Mouse (Mus musculus) small intestine, adult 10 weeks (tissue): ENCODE measurements around the gene Ficd. TPM values are rescaled to one million over a fixed set of nuclear protein-coding genes. Genes with fewer than 3 reads are reported as not detected.

Source experiments
- polyA plus RNA-seq: library from polyadenylated mRNA; stranded (reverse); fragments of 350-450 nt; fragmentation: Illumina TruSeq; extraction: RNeasy Lipid Tissue Mini Kit (QIAGEN cat#74804); gene quantifications from one replicate; pipeline ENCODE4 v1.2.3, GENCODE M21; 2014; ENCODE audit warnings: low replicate concordance

Ficd gene
- polyA plus RNA-seq: 1.6 TPM

GRCm38 (mm10) chr5:113735345-113736112 is at the start of gene Ficd:
TSS of gene Ficd (plus strand) at chr5:113735803.

GRCm38 (mm10) chr5:113724446-113724845 is 11.2 kb upstream of the Ficd start, which contains the start of gene 1700069L16Rik:
TSS of gene 1700069L16Rik (minus strand) at chr5:113724772.

GRCm38 (mm10) chr5:113772450-113772895 is 36.9 kb downstream of the Ficd start, which contains the start of the genes Sart3 and Iscu:
TSS of gene Sart3 (minus strand) at chr5:113772510.
TSS of gene Iscu (plus strand) at chr5:113772748.

Other genes with a start within 250 kb of the Ficd start
- gene Wscd2, start 245.5 kb upstream of the Ficd start, polyA plus RNA-seq: not detected
- 0.26 TPM for gene Cmklr1, start 85.4 kb upstream of the Ficd start, polyA plus RNA-seq
- gene 1700069L16Rik, start 11.0 kb upstream of the Ficd start, polyA plus RNA-seq: not detected
- 1.2 TPM for gene Sart3, start 36.7 kb downstream of the Ficd start, polyA plus RNA-seq
- 12.3 TPM for gene Iscu, start 36.9 kb downstream of the Ficd start, polyA plus RNA-seq
- gene Tmem119, start 64.7 kb downstream of the Ficd start, polyA plus RNA-seq: not detected
- gene Selplg, start 96.8 kb downstream of the Ficd start, polyA plus RNA-seq: not detected
- 18.3 TPM for gene Coro1c, start 173.0 kb downstream of the Ficd start, polyA plus RNA-seq